Mouse (Mus musculus): ENCODE data around the gene Stt3b.

- no peak for TF ChIP-seq CTCF (IDR thresholded peaks at IDR 0.05; ENCODE audit: low read depth, low read length)
- no peak for TF ChIP-seq POLR2A (IDR thresholded peaks at IDR 0.05; ENCODE audit: borderline replicate concordance, low read depth, low read length)
These were observed 3.6 kb upstream of the Stt3b start for GRCm38 (mm10) chr9:115313830-115314229.

Data from bone marrow macrophage, adult 2 months (primary cell).